Mouse (Mus musculus): ENCODE measurements around the gene Mab21l1. TPM values are rescaled to one million over a fixed set of nuclear protein-coding genes. Genes with fewer than 3 reads are reported as not detected.
A peak's percentile ranks its signal among the peaks of the same experiment; 100 is the strongest.

The Mab21l1 gene
- polyA plus RNA-seq, 1 experiment from 2014 or later: 0.26 TPM

DNA sequence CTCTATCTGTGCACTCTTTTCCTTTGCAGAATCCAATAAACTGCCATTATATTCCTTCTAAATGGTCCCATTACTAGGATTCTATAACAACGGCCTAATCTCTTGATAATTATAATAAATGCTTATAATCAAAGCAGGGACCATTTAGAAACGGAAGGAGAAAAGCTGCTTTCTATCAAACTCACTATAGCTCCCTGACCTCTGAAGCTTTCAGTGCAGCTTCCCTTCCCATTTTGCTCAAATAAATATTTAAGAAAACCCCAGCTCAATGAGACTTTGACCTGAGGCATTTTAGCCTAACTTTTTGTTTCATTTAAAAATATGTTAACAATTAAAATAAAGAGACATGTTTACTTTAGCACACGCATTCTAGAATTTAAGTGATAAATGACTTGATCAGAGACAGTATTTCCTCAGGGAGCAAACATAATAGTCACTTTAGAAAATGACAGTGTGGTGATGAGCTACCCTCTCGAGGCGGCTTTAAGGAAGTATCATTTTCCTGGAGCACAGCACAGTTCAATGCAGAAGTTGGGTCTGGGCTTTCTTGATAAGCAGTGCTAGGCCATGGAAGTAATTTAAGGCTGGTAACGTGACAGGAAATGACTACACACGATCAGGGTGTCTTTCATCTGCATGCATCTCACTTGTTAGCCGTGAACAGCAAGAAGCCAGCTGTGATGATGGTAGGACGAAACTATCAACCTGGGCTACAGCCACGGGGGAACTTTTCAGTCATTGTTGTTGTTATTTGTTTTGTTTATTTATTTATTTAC is 46.4 kb downstream of the Mab21l1 start:
- H3K9ac ChIP-seq: no peak overlapping the region
- no peaks in the 10 kb centered on the region for H3K27me3 ChIP-seq (replicated peaks)
- no peak overlapping the region; the same call in 1 of the 2 replicates for H3K4me3 ChIP-seq
- WGBS (ENCODE audit: insufficient replicate concordance): 14% methylated on average over 10 of the region's 10 CpGs
- no peaks in the 10 kb centered on the region for H3K36me3 ChIP-seq
- H3K9me3 ChIP-seq (replicated peaks): no peaks in the 10 kb centered on the region
- peak overlapping the region; percentile 37 for H3K4me2 ChIP-seq
- peak; percentile 90 for ATAC-seq
- H3K27ac ChIP-seq: no peak overlapping the region
- peaks cover 24% of the 10 kb centered on the region for H3K4me1 ChIP-seq

DNA sequence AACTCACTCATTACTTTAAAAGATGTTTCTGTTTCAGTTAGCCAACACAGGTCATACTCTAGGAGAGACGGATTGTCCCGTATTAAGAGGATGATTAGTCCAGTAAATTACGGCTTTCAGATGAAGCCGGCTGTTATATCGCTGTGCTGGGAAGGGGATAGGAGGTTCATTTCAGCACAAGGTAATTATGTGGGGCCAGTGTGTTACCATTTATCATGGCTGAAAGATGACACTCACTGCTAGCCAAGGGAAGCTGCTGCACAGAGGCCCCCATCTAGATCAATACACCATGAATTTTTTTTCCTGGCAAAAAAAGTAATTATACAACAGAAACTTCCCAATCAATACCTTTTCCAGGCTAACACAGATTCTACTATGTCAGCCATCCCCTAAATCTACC is 47.9 kb downstream of the Mab21l1 start:
- H3K4me2 ChIP-seq: no peak overlapping the region
- no peak for ATAC-seq
- 86% methylated on average over 5 of the region's 5 CpGs for WGBS (ENCODE audit: insufficient replicate concordance)

More for the DNA sequence above, 47.9 kb downstream of the Mab21l1 start:
- no peaks in the 10 kb centered on the region for H3K9me3 ChIP-seq (replicated peaks)
- H3K36me3 ChIP-seq: no peaks in the 10 kb centered on the region
- H3K4me3 ChIP-seq: no peak overlapping the region
- H3K27ac ChIP-seq: no peak overlapping the region
- H3K4me1 ChIP-seq: peaks cover 24% of the 10 kb centered on the region
- no peaks in the 10 kb centered on the region for H3K27me3 ChIP-seq (replicated peaks)
- no peak overlapping the region for H3K9ac ChIP-seq

Data from liver, embryonic 12.5 days (tissue).